Mouse (Mus musculus) T-cell, adult 2 months (primary cell): Measurements from ENCODE around the gene Gid4.
"Not testable (repeated sequence)": the region's sequence is repeated elsewhere in the genome, so short reads cannot be mapped to it uniquely, and the experiment has no call there.

ENCODE experiments used
- DNase-seq: peaks from one replicate; pipeline ENCODE4 v3.0.0; 2022; ENCODE audit warnings: low spot score

Gid4 gene

GRCm38 (mm10) chr11:60427628-60428027 lies 10.7 kb downstream of the Gid4 start:
- no peak for DNase-seq

GRCm38 (mm10) chr11:60433501-60433900 lies 16.6 kb downstream of the Gid4 start:
- DNase-seq = no peak

DNA sequence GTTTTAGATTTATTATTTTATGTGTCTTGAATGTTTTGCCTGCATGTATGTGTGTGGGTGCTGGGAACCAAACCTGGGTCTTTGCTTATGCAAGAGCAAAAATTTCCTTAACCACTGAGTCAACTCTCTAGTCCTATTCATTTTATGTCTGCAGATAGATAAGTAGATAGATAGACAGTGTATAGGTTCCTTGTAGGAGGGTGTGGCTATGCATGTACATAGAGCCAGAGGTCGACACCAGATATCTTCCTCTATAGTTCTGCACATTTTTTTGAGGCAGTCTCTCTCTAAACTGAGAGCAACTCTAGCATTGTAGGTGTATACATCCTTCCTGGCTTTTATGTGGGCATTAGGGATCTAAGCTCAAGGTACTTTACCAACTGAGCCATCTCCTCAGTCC lies 18.2 kb downstream of the Gid4 start:
- DNase-seq = no peak

- DNase-seq = no peak
Measured at GRCm38 (mm10) chr11:60436618-60437017, 19.7 kb downstream of the Gid4 start.

DNA sequence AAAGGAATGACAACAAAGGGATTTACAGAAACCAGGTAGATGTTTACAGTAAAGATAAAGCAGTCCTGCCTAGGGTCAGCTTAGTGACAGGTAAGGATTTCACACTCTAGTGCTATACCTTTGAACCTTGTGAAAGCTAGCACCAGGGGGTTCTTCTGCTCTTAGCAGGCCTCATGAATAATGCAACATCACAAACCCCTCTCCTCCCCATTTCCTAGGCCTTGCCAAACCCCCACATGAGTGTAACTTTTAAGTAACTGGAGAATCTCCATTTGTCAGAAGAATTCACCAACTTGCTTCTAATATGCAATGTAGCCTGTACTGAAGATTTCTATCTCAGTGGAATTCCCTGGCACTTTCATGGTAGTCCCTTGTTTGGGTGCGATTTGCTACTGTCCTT lies 22.7 kb downstream of the Gid4 start:
- not testable (repeated sequence) for DNase-seq

DNA sequence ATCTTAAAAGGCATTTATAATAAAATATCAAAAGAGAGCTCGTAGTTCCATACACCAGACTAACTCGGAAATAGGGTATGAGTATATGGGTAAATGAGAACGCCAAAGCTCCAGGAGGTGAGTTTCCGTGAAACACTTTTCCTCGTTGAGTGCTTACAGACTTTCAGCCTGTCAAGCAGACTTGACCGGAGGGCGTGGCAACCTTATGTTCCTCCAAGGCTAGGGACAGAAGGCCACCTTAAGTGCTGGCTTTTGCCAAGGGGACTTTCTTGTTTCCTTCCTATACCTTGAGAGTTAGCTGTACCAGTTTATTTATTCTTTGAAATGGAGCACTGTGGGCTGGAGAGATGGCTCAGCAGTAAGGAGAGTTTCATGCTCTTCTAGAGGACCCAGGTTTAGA lies 23.2 kb downstream of the Gid4 start:
- no peak for DNase-seq

DNA sequence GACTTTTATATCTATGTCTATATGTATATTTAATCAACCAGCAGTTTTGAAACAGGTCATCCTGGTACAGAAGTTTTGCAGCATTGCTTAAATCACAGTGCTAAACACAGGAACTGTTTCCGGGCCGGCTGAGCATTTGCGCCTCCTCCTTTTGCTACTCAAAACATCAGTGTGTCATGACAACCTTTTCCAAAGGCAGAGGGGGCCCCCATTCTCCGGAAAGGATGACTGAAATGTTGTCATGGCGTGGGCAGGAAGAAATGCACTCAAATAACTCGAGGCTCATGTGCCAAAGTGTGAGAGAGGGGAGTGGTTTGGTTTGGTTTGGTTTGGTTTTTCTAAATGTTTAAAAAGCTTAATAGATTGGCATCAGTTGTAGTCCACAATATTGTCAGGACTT lies 26.0 kb downstream of the Gid4 start:
- no peak for DNase-seq

GRCm38 (mm10) chr11:60444007-60444406 lies 27.1 kb downstream of the Gid4 start:
- no peak for DNase-seq

DNA sequence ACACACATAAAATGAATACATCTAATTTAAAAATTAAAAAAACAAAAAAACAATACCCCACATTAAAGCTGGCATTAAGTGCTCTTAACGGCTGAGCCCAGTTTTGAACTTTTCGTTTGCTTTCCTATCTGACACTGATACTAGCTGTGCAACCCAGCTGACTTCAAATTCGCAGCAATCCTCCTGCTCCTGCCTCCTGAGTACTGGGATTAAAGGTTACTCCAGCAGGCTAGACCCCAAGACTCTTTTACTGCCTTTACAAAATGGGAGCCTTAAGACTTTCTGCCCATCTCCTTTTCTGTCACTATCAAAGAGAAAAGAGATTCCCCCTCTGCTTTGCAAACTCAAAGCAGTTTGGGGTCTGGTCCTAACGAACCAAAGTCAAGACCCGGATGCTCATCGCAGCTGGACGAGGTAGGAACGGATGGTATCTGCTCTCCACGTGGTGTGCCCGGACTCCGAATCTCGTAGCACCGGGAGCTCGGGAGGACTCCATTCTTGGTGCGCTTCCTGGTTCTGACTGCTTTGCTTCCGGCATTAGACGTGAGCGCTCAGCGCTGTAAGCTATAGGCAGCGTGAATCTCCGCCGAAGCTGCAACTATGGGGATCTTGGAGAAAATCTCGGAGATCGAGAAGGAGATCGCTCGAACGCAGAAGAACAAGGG lies 37.3 kb downstream of the Gid4 start, which contains the start of gene Drg2:
TSS of gene Drg2 (plus strand) at position 512 of the 665 bp plus-strand sequence.
- DNase-seq = peak; percentile 89

DNA sequence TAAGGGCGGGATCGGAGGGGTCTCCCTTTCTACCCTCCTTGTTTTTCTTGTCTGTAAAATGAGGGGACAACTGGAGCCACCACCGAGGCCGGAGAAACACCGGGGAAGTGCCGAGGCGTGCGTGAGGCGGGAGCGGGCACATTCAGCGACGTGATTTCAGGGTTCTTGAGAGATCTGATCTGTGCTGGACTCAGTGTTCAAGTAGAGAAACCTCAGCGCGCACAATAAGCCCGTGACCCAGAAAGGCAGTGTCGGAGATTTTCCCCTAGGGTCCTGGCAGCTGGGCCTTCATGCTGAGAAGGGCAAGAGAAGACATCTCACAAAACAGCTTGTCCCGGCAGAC lies 37.8 kb downstream of the Gid4 start:
- no peak for DNase-seq

DNA sequence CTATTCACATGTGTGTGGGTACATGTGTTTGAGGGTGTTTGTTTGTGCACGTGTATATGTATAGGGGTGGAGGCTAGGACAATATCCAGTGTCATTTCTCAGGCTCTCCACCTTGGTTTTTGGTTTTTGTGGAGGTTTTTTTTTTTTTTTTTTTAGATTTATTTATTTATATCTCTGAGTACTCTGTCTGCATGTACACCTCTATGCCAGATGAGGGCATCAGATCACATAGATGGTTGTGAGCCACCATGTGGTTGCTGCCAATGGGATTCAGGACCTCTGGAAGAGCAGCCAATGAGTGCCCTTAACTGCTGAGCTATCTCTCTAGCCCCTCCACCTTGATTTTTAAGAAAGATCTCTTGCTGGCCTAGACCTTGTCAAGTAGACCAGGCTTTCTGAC lies 41.0 kb downstream of the Gid4 start:
- no peak for DNase-seq

DNA sequence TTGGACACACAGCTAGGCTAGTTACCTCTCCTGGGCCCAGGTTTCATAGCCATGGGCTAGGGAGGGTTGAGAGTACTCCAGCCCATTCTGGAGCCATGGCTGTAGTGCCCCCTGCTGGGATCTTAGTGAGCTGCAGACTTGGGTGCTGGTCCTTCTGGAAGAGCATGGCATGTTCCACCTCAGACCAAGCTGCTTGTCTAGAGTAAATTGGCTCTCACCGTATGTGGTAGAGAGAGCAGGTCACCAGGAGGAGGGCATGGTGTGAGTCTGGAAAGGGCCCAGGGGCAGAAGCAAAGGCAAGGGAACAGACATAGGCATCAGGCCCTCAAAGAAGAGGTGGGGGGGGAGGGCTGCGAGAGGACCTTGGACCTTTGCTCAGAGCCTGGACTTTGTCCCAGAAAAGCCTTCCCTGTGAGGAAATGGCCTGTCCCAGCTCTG lies 49.0 kb downstream of the Gid4 start:
- peak; percentile 12 for DNase-seq

- no peak for DNase-seq
Measured at GRCm38 (mm10) chr11:60469039-60469438, 52.1 kb downstream of the Gid4 start, which contains the start of gene Myo15. TSS of gene Myo15 (plus strand) at chr11:60469339.

GRCm38 (mm10) chr11:60470743-60471142 lies 53.8 kb downstream of the Gid4 start:
- no peak for DNase-seq

DNA sequence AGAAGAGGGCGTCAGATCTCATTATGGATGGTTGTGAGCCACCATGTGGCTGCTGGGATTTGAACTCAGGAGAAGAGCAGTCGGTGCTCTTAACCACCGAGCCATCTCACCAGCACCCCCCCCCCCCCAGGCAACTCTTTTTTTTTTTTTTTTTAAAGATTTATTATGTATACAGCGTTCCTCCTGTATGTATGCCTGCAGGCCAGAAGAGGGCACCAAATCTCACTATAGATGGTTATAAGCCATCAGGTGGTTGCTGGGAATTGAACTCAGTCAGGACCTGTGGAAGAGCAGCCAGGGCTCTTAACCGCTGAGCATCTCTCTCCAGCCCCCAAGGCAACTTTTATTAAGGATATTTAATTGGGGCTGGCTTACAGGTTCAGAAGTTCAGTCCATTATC lies 57.6 kb downstream of the Gid4 start:
- no peak for DNase-seq

GRCm38 (mm10) chr11:60475668-60476362 lies 58.9 kb downstream of the Gid4 start:
- DNase-seq = no peak

DNA sequence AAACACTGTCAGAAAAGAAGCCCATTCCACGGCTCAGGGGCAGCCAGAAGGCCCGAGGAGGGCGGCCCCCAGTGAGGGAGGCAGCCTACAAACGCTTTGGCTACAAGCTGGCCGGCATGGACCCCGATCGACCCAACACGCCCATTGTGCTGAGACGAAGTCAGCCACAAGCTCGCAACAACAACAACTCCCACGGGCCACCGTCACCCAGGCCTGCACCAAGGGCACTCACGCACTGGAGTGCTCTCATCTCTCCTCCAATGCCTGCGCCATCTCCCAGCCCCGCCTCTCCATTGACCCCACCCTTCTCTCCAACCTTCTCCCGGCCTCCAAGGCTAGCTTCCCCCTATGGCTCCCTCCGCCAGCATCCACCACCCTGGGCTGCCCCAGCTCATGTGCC lies 61.2 kb downstream of the Gid4 start:
- no peak for DNase-seq

GRCm38 (mm10) chr11:60486267-60486666 lies 69.3 kb downstream of the Gid4 start:
- DNase-seq = no peak

- DNase-seq = no peak
Measured at GRCm38 (mm10) chr11:60492726-60493125, 75.8 kb downstream of the Gid4 start.

GRCm38 (mm10) chr11:60495692-60496091 lies 78.7 kb downstream of the Gid4 start:
- DNase-seq = no peak
